Mouse (Mus musculus): Measurements from ENCODE around the gene Slc12a3. TPM values are rescaled to one million over a fixed set of nuclear protein-coding genes. Genes with fewer than 3 reads are reported as not detected.
A peak's percentile ranks its signal among the peaks of the same experiment; 100 is the strongest.

Slc12a3 gene
- polyA plus RNA-seq, 1 experiment from 2014 or later = 0.08 TPM

DNA sequence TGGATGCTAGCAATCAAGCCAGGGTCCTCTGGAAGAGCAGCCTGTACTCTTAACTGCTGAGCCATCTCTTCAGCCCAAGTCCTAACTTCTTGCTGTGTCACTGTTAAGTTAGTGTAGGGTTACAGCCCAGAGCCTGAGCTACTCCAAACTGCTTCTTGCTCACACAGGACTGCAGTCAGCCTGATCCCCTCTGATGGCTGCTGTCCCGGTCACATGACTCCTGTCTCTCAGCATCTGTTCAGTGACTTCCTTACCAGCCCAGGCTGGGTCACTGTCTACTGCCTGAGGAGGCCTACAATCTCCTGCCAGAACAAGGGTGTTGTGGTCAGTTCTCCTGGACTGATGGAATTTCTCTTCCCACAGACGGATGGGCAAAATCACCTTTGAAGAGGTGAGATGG lies 86.2 kb downstream of the Slc12a3 start:
- Histone ChIP-seq H3K9ac (replicated peaks; ENCODE audit: low read depth, low read length) (no peak overlapping the region), H3K4me3 (ENCODE audit: low read depth, low read length) (no peak overlapping the region), H3K4me1 (ENCODE audit: control insufficient read depth, insufficient read depth, low read length) (no peaks in the 10 kb centered on the region), H3K27me3 (ENCODE audit: control insufficient read depth, insufficient read depth, low read length) (no peaks in the 10 kb centered on the region), H3K4me2 (ENCODE audit: low read depth, low read length) (no peak overlapping the region), H3K27ac (ENCODE audit: low read depth, low read length) (no peak overlapping the region), H3K9me3 (ENCODE audit: control insufficient read depth, low read length) (no peaks in the 10 kb centered on the region), H3K36me3 (ENCODE audit: control insufficient read depth, insufficient read depth, low read length) (no peaks in the 10 kb centered on the region)
- 73% methylated on average over 2 of the region's 2 CpGs for WGBS
- no peak for ATAC-seq (ENCODE audit: low read depth)

MicroRNA genes within 50 kb of the gene (microRNA counts, 519-probe panel; counts per million panel counts)
- microRNA mmu-miR-138 = 4,787 counts per million, percentile 63 among the panel's probes with 10 or more counts

Small RNA genes lying within 50 kb of the gene (microRNA-seq; reads per million reads assigned to microRNA genes)
- 534 reads per million, percentile 71 among the genes with 10 or more reads in this experiment for gene Mir138-2

Other genes with a start within 250 kb of the Slc12a3 start
- gene Bbs2, start 230.3 kb upstream of the Slc12a3 start, polyA plus RNA-seq (2014; fragmentation: Nextera tagmentation; extraction: Ambion mirVana) = 22.8 and 24.6 TPM in 2 replicates
- not detected in 2 replicates for gene Mt4, start 192.0 kb upstream of the Slc12a3 start, polyA plus RNA-seq (2014; fragmentation: Nextera tagmentation; extraction: Ambion mirVana)
- gene Mt3, start 176.6 kb upstream of the Slc12a3 start, polyA plus RNA-seq (2014; fragmentation: Nextera tagmentation; extraction: Ambion mirVana) = 203 and 295 TPM in 2 replicates
- 15.3 and 28.9 TPM in 2 replicates for gene Mt2, start 156.5 kb upstream of the Slc12a3 start, polyA plus RNA-seq (2014; fragmentation: Nextera tagmentation; extraction: Ambion mirVana)
- 65.7 and 123 TPM in 2 replicates for gene Mt1, start 150.1 kb upstream of the Slc12a3 start, polyA plus RNA-seq (2014; fragmentation: Nextera tagmentation; extraction: Ambion mirVana)
- 58.4 and 67.4 TPM in 2 replicates for gene Nup93, start 114.6 kb upstream of the Slc12a3 start, polyA plus RNA-seq (2014; fragmentation: Nextera tagmentation; extraction: Ambion mirVana)
- gene Herpud1, start 57.2 kb downstream of the Slc12a3 start, polyA plus RNA-seq (2014; fragmentation: Nextera tagmentation; extraction: Ambion mirVana) = 69.0 and 71.8 TPM in 2 replicates
- gene Nlrc5, start 105.2 kb downstream of the Slc12a3 start, polyA plus RNA-seq (2014; fragmentation: Nextera tagmentation; extraction: Ambion mirVana) = 0.13 and 0.37 TPM in 2 replicates
- 27.2 and 33.7 TPM in 2 replicates for gene Cpne2, start 203.8 kb downstream of the Slc12a3 start, polyA plus RNA-seq (2014; fragmentation: Nextera tagmentation; extraction: Ambion mirVana)